Mouse (Mus musculus): ENCODE measurements at regions not wholly inside any gene's neighbourhood (a gene's known extent, or its start where the extent isn't known, plus 50 kb on each side); places are given as distances from the start of the nearest gene placed in this dataset.

DNA sequence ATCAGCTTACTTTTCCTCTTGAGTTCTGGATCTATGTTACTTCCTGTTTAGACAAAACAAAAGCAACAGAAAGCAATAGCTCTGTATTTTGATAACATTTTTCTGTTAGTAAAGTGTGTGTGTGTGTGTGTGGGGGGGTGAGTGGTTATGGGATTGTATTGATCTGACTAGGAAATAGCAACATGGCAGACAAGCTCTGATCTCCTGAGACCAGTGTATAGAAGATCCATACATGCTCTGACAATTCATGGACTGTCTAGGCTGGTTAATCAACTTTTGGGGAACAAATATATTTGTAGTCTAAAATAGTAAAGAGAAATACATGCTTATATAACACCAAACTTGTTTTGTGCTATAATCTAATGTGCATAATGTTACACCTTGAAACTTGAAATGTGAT is 124.7 kb upstream of the Defb41 start:
- no peak for DNase-seq (ENCODE audit: low spot score)

DNA sequence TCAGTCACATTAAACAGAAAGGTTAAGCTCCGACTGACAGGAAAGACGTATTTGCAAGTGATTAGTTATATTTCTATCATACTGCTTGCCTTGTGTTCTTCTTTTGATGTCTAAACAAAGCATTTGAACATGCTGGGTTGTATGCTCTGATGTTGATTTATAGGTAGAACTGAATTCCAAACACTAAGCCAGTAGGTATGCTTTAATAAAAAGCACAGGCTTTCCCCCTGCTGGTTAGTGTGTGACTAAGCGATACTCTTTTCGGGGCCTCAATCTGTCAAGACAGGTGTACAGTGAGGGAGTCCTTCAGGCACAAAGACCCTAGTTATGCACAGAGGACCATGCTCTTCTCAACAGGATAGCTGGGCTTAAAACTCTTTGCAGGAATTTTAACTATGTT is 119.1 kb upstream of the Defb41 start:
- DNase-seq (ENCODE audit: low spot score): no peak

DNA sequence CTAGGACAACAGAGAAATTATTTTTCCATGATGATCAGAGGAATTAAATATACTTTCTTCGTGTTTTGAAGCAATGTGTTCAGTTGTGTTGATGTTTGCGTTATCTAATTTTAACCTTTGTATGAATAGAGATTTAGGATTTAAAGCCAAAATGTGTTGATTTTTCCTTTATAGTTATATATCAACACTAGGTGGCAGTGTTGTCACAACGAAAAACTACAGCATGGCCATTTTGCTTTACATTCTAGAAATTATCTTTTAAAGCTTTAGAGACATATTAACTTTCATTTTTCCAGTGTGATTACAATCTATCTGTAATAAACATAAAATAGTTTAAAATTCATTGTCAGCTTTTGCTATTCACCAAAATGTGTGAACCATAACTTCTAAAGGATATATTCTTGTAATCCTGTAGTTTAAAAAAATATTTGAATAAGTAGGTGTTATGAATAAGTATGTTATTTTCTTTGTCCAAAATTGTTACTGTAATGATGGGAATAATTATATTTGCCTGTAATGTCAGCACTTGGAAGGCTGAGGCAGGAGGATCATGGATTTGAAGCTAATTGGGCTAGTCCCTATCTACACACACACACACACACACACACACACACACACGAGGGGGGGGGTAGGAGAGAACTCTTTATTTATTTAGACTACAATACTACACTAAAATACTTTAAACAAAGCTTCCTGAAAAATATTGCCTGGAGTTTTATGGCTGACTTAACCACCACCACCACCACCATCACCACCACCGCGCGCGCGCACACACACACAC is 95.2 kb upstream of the Defb41 start:
- no peak for DNase-seq (ENCODE audit: low spot score)

DNA sequence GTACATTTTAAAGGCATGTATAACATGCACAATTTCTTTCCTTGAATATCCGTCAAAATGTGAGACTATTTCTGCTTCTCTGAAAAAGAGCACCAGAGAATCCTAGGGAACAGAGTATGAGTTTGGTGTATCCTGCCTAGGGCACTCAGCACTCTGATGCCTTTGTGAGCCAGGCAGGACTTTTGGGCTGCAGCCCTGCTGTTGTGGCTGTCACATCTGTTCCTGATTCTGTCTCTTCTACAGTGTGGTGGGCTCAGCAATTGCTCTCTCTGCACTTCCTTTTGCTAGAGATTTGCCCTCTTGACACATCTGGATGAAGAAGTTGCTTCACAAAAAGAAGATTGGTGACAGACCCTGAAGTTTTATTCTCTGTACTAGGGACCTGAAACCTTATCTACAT is 73.9 kb upstream of the Defb41 start:
- no peak for DNase-seq (ENCODE audit: low spot score)
